Mouse (Mus musculus) liver, embryonic 14.5 days (tissue): ENCODE measurements around the gene Cnp. TPM values are rescaled to one million over a fixed set of nuclear protein-coding genes. Genes with fewer than 3 reads are reported as not detected.

Experiments used
- ATAC-seq: fragments of 200-750 bp; cut with Nextera tagmentation; 2 replicates; pipeline ENCODE4 v1.8.0; 2017; ENCODE audit warnings: moderate number of reproducible peaks, mild to moderate bottlenecking, moderate library complexity; ENCODE audit not compliant: insufficient read depth
- DNase-seq, 3 experiments: peaks; one replicate each; pipeline ENCODE4 v3.0.0-alpha.2; 2012 to 2013; ENCODE audit warnings: low read depth in 3 of 3, low spot score in 3 of 3
- H3K27ac ChIP-seq: fragments of 300-500 bp; sonication (generic); 2 replicates; pipeline ENCODE4 v1.5.1; 2014; ENCODE audit warnings: moderate library complexity, mild to moderate bottlenecking, control low read depth, inconsistent platforms
- H3K27me3 ChIP-seq: fragments of 300-500 bp; sonication (generic); 2 replicates; pipeline ENCODE4 v1.6.1; 2014; ENCODE audit warnings: mild to moderate bottlenecking, low read length, moderate library complexity; ENCODE audit not compliant: control insufficient read depth, insufficient read depth
- H3K36me3 ChIP-seq: fragments of 300-500 bp; sonication (generic); replicated peaks from 2 replicates; pipeline ENCODE4 v1.6.1; 2014; ENCODE audit warnings: low read depth; ENCODE audit not compliant: control insufficient read depth, insufficient read depth
- H3K4me1 ChIP-seq, 2 experiments: fragments of 200-500 bp in 1 of 2; fragments of 300-500 bp in 1 of 2; sonication (generic) in 1 of 2; replicated peaks; 2 replicates each; pipeline ENCODE4 v1.6.1; 2012 to 2014; ENCODE audit warnings: antibody characterized with exemption in 1 of 2, inconsistent platforms in 1 of 2, low read length in 1 of 2; ENCODE audit not compliant: control insufficient read depth in 2 of 2, insufficient read depth in 2 of 2
- H3K4me2 ChIP-seq: fragments of 300-500 bp; sonication (generic); 2 replicates; pipeline ENCODE4 v1.6.1; 2014; ENCODE audit warnings: low read depth, mild to moderate bottlenecking, control low read depth, moderate library complexity
- H3K4me3 ChIP-seq, 2 experiments: fragments of 200-500 bp in 1 of 2; fragments of 300-500 bp in 1 of 2; sonication (generic) in 1 of 2; 2 replicates each; pipeline ENCODE4 v1.5.1; 2012 to 2014; ENCODE audit warnings: low read depth in 2 of 2, low read length in 2 of 2, mild to moderate bottlenecking in 2 of 2, control low read depth in 1 of 2, inconsistent platforms in 1 of 2, moderate library complexity in 1 of 2; ENCODE audit not compliant: insufficient read depth in 1 of 2
- H3K9ac ChIP-seq: fragments of 300-500 bp; sonication (generic); replicated peaks from 2 replicates; pipeline ENCODE4 v1.6.1; 2014; ENCODE audit warnings: mild to moderate bottlenecking, control low read depth, moderate library complexity
- H3K9me3 ChIP-seq: fragments of 300-500 bp; sonication (generic); 2 replicates; pipeline ENCODE4 v1.6.1; 2016; ENCODE audit warnings: low read length, mixed read lengths; ENCODE audit not compliant: control insufficient read depth
- CTCF ChIP-seq: IDR thresholded peaks from 2 replicates; pipeline ENCODE4 v1.5.1; 2016; ENCODE audit warnings: antibody characterized with exemption, low read depth, control low read depth
- EP300 ChIP-seq: IDR thresholded peaks from 2 replicates; pipeline ENCODE4 v1.6.1; 2016; ENCODE audit warnings: antibody characterized with exemption, low read depth
- WGBS: fragments of 180-500 bp; shearing (Covaris S2); extraction: QIAGEN DNeasy Blood & Tissue Kit; methylation state at CpG from one replicate; pipeline ENCODE4 v1.1.7; 2014; ENCODE audit not compliant: insufficient replicate concordance; 5-methylcytosine and 5-hydroxymethylcytosine counted together
- polyA plus RNA-seq, 2 experiments: library from polyadenylated mRNA; depleted of rRNA in 1 of 2; stranded (reverse) in 1 of 2; unstranded in 1 of 2; fragments of >200 nt; fragmentation: Nextera tagmentation in 1 of 2; extraction: Ambion mirVana in 1 of 2; gene quantifications; 2 replicates each; pipeline versions ENCODE4 v1.2.1 to v1.2.3; 2012 to 2014

Gene Cnp
- polyA plus RNA-seq, 2 experiments = 6.3 to 10.0 TPM

DNA sequence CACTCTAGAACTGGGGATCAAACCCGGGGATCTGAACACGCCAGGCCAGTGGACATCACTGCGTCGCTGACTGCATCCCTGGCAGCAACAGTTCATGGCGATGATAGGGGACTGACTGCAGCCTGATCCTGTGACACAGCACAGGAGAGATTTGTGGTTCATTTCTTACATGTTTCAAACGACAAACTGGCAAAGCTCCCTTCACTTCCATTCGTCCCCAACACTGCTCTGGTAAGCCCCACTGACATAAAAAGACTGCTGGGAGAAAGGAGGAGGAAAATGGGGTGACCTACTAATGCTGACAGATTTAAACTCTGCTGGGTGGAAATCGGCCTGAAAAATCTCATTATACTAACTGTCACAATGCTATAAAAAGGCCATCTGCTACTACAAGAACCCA is 29.1 kb downstream of the Cnp start:
- Histone ChIP-seq H3K4me3 (no peak overlapping the region), H3K27ac (no peak overlapping the region), H3K9me3 (no peaks in the 10 kb centered on the region), H3K4me1 (peaks cover 0 to 5% of the 10 kb centered on the region in 2 experiments; a peak in 2 of 4 replicates), H3K27me3 (no peaks in the 10 kb centered on the region), H3K9ac (no peak overlapping the region), H3K36me3 (peaks cover 24% of the 10 kb centered on the region), H3K4me2 (no peak overlapping the region)
- no peak for DNase-seq
- WGBS = 63% methylated on average over 8 of the region's 8 CpGs
- TF ChIP-seq CTCF = no peak
- TF ChIP-seq EP300 = no peak
- ATAC-seq = no peak

DNA sequence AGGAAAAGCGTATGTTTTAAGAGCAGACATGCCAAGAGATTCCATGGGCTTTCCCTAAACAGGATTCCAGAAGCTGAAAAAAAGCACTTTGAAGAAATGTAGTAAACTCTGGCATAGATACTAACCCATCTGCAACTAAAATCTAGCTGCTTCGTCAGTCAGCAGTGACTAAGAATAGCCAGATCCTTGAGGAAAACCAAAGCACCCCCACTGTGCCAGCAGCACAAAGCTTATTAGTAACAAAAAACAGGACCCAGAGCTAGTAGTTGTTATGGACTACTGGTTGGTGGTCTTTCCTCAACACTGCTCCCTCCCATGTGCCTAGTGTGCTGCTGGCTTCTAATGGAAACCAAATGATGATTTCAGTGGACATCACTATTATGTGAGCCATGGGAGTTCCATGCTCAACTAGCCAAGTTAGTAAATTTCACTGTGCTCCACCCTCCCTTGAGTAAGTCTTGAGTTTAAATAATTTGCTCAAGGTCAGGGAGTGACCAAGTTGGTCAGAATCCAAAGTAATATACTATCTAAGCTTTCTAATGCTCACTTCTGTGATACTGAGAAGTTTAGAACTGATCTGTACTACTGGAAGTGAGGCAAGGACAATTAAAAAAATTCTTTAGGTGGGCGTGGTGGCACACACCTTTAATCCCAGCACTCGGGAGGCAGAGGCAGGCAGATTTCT is 29.8 kb downstream of the Cnp start:
- ATAC-seq (no peak), DNase-seq (no peak)
- no peak overlapping the region for H3K4me2 ChIP-seq
- peaks cover 0 to 5% of the 10 kb centered on the region in 2 experiments; a peak in 2 of 4 replicates for H3K4me1 ChIP-seq
- H3K4me3 ChIP-seq = no peak overlapping the region
- no peak overlapping the region for H3K9ac ChIP-seq
- TF ChIP-seq CTCF (no peak), EP300 (no peak)
- no peaks in the 10 kb centered on the region for H3K9me3 ChIP-seq
- H3K27me3 ChIP-seq = no peaks in the 10 kb centered on the region
- 70% methylated on average over 4 of the region's 4 CpGs for WGBS
- peaks cover 18% of the 10 kb centered on the region for H3K36me3 ChIP-seq
- H3K27ac ChIP-seq = no peak overlapping the region

DNA sequence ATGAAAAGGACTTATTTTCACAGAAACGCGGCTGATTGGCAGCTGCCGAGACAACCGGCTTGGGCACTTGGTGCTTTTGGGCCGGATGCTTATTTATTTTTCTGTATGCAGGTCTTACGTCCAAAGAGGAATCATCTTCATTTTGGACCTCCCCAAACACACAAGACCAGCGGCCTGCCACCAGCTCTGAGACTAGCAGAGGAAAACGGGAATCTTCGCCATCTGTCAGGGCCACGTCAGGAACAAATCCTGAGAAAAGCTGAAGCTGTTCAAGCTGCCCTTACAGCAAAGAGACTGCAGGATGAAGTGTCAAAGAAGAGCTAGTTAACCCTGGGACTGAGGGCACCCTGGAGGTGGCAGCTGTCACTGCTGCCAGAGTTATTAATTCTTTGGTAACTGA is 30.7 kb downstream of the Cnp start:
- H3K4me2 ChIP-seq = no peak overlapping the region
- H3K36me3 ChIP-seq = peaks cover 11% of the 10 kb centered on the region
- H3K4me3 ChIP-seq = no peak overlapping the region
- 84% methylated on average over 10 of the region's 10 CpGs for WGBS
- no peaks in the 10 kb centered on the region for H3K9me3 ChIP-seq
- H3K9ac ChIP-seq = no peak overlapping the region
- TF ChIP-seq EP300 (no peak), CTCF (no peak)
- no peaks in the 10 kb centered on the region for H3K27me3 ChIP-seq
- H3K4me1 ChIP-seq = peaks cover 0 to 7% of the 10 kb centered on the region in 2 experiments; a peak in 2 of 4 replicates
- H3K27ac ChIP-seq = no peak overlapping the region
- DNase-seq = no peak
- ATAC-seq = no peak

- TF ChIP-seq EP300 (no peak), CTCF (no peak)
- H3K4me1 ChIP-seq = 0 out of 4 replicates have a peak, but pooled peaks cover 0 to 4% of the 10 kb centered on the region in 2 experiments
- no peaks in the 10 kb centered on the region for H3K27me3 ChIP-seq
- WGBS = 86% methylated on average over 6 of the region's 6 CpGs
- no peak overlapping the region for H3K9ac ChIP-seq
- H3K27ac ChIP-seq = no peak overlapping the region
- no peaks in the 10 kb centered on the region for H3K9me3 ChIP-seq
- H3K4me3 ChIP-seq = no peak overlapping the region
- H3K36me3 ChIP-seq = peaks cover 4% of the 10 kb centered on the region; the same call in 1 of the 2 replicates
- DNase-seq = no peak
- no peak for ATAC-seq
- no peak overlapping the region for H3K4me2 ChIP-seq
These were observed 32.4 kb downstream of the Cnp start for GRCm38 (mm10) chr11:100607121-100607520.

- 51% methylated on average over 4 of the region's 4 CpGs for WGBS
- H3K9ac ChIP-seq = no peak overlapping the region
- ATAC-seq (no peak), DNase-seq (no peak)
- no peak overlapping the region for H3K4me3 ChIP-seq
- no peaks in the 10 kb centered on the region for H3K27me3 ChIP-seq
- no peaks in the 10 kb centered on the region for H3K9me3 ChIP-seq
- TF ChIP-seq EP300 = no peak
- TF ChIP-seq CTCF = no peak
- peaks cover 4% of the 10 kb centered on the region; the same call in 1 of the 2 replicates for H3K36me3 ChIP-seq
- H3K27ac ChIP-seq = no peak overlapping the region
- no peak overlapping the region for H3K4me2 ChIP-seq
- H3K4me1 ChIP-seq = 0 out of 4 replicates have a peak, but pooled peaks cover 0 to 3% of the 10 kb centered on the region in 2 experiments
These were observed 34.1 kb downstream of the Cnp start for GRCm38 (mm10) chr11:100608796-100609195.
